ENCODE assay signal across 12 mouse cellular contexts in genomic region chr19:53307219-53307618, GRCm38 (mm10). TPM values are rescaled to one million over a fixed set of nuclear protein-coding genes. Genes with fewer than 3 reads are reported as not detected.
DNase-seq lines count a peak whose midpoint lies in the region; ATAC-seq and TF ChIP-seq lines count a peak whose summit lies in the region.
"Had no signal": no experiment of that assay in that cellular context is flagged by ENCODE, and none has a peak within 500 bp of the region (broad histone marks: within the 10 kb centered on the region; RNA-seq: fewer than 3 reads in every experiment).

No protein-coding gene starts in this region.

- H3K27ac ChIP-seq in limb, embryonic 14.5 days (replicated peaks; ENCODE audit: low read depth, low read length), result 0 out of 2 replicates have a peak overlapping the region, but pooled peaks have one; percentile 5
- H3K27ac ChIP-seq in limb, embryonic 10.5 days, result no peak overlapping the region
- no peak overlapping the region for H3K27ac ChIP-seq in forebrain, embryonic 14.5 days (ENCODE audit: low read depth, low read length)
- H3K27ac ChIP-seq in hindbrain, embryonic 16.5 days (ENCODE audit: low read depth, low read length), result no peak overlapping the region; the same call in 1 of the 2 replicates
- H3K27ac ChIP-seq in lung, postnatal 0 days (ENCODE audit: low read length), result no peak overlapping the region
- H3K27ac ChIP-seq: layer of hippocampus, adult 2 months; lung, embryonic 15.5 days had no signal

- no peaks in the 10 kb centered on the region for H3K27me3 ChIP-seq in limb, embryonic 14.5 days (ENCODE audit: control insufficient read depth, insufficient read depth, low read length)
- no peaks in the 10 kb centered on the region for H3K27me3 ChIP-seq in limb, embryonic 10.5 days (ENCODE audit: low read depth, poor library complexity, severe bottlenecking)
- H3K27me3 ChIP-seq in forebrain, embryonic 14.5 days (replicated peaks; ENCODE audit: control insufficient read depth, insufficient read depth, low read length), result no peaks in the 10 kb centered on the region
- no peaks in the 10 kb centered on the region for H3K27me3 ChIP-seq in hindbrain, embryonic 16.5 days (replicated peaks; ENCODE audit: control insufficient read depth, insufficient read depth, low read length)
- no peaks in the 10 kb centered on the region for H3K27me3 ChIP-seq in lung, postnatal 0 days (replicated peaks; ENCODE audit: insufficient read depth, low read length)
- H3K27me3 ChIP-seq: lung, embryonic 15.5 days had no signal

- H3K9ac ChIP-seq in limb, embryonic 14.5 days (ENCODE audit: low read depth, low read length, severe bottlenecking), result no peak overlapping the region
- no peak overlapping the region for H3K9ac ChIP-seq in forebrain, embryonic 14.5 days (ENCODE audit: low read length)
- no peak overlapping the region; the same call in 1 of the 2 replicates for H3K9ac ChIP-seq in hindbrain, embryonic 16.5 days (ENCODE audit: low read depth, low read length)
- H3K9ac ChIP-seq in lung, postnatal 0 days (replicated peaks; ENCODE audit: low read depth), result no peak overlapping the region
- H3K9ac ChIP-seq: lung, embryonic 15.5 days had no signal

- no peak for TF ChIP-seq EP300 in lung, postnatal 0 days (IDR thresholded peaks at IDR 0.05)

- H3K4me1 ChIP-seq in limb, embryonic 14.5 days (ENCODE audit: control insufficient read depth, insufficient read depth, low read length), result peaks cover 5% of the 10 kb centered on the region; the same call in 1 of the 2 replicates
- peaks cover 24% of the 10 kb centered on the region for H3K4me1 ChIP-seq in limb, embryonic 10.5 days
- H3K4me1 ChIP-seq in forebrain, embryonic 14.5 days (ENCODE audit: control insufficient read depth, insufficient read depth, low read length), result peaks cover 5% of the 10 kb centered on the region; the same call in 1 of the 2 replicates
- H3K4me1 ChIP-seq in hindbrain, embryonic 16.5 days (ENCODE audit: control insufficient read depth, insufficient read depth, low read depth, low read length), result no peaks in the 10 kb centered on the region
- no peaks in the 10 kb centered on the region for H3K4me1 ChIP-seq in lung, postnatal 0 days (ENCODE audit: insufficient read depth, low read depth, low read length)

- H3K9me3 ChIP-seq in limb, embryonic 14.5 days (ENCODE audit: control insufficient read depth, low read length), result no peaks in the 10 kb centered on the region
- H3K9me3 ChIP-seq in limb, embryonic 10.5 days (replicated peaks), result no peaks in the 10 kb centered on the region
- H3K9me3 ChIP-seq in forebrain, embryonic 14.5 days (replicated peaks; ENCODE audit: control insufficient read depth, low read length), result no peaks in the 10 kb centered on the region
- H3K9me3 ChIP-seq in hindbrain, embryonic 16.5 days (ENCODE audit: control insufficient read depth, low read length), result no peaks in the 10 kb centered on the region
- no peaks in the 10 kb centered on the region for H3K9me3 ChIP-seq in lung, postnatal 0 days (ENCODE audit: low read length)
- H3K9me3 ChIP-seq: lung, embryonic 15.5 days had no signal

- H3K4me2 ChIP-seq in limb, embryonic 14.5 days (replicated peaks; ENCODE audit: low read depth, low read length, severe bottlenecking), result peak overlapping the region; percentile 18; the same call in 1 of the 2 replicates
- peak overlapping the region; percentile 28; the same call in 1 of the 2 replicates for H3K4me2 ChIP-seq in forebrain, embryonic 14.5 days (ENCODE audit: low read length)
- H3K4me2 ChIP-seq in hindbrain, embryonic 16.5 days (ENCODE audit: low read length), result peak overlapping the region; percentile 36
- H3K4me2 ChIP-seq in lung, postnatal 0 days (replicated peaks; ENCODE audit: low read depth, low read length), result no peak overlapping the region
- H3K4me2 ChIP-seq: liver, embryonic 11.5 days; lung, embryonic 15.5 days had no signal

- H3K4me3 ChIP-seq in limb, embryonic 14.5 days (replicated peaks; ENCODE audit: low read length), result no peak overlapping the region
- H3K4me3 ChIP-seq in limb, embryonic 10.5 days, result no peak overlapping the region
- no peak overlapping the region for H3K4me3 ChIP-seq in forebrain, embryonic 14.5 days (ENCODE audit: low read depth, low read length)
- H3K4me3 ChIP-seq in hindbrain, embryonic 16.5 days (ENCODE audit: low read length), result no peak overlapping the region
- H3K4me3 ChIP-seq in lung, postnatal 0 days (ENCODE audit: low read depth, low read length), result no peak overlapping the region
- H3K4me3 ChIP-seq: layer of hippocampus, adult 2 months; lung, embryonic 15.5 days had no signal

- no peak for TF ChIP-seq CTCF in lung, postnatal 0 days (IDR thresholded peaks at IDR 0.05)

- WGBS in limb, embryonic 14.5 days, result 45% methylated on average over 6 of the region's 6 CpGs
- WGBS in limb, embryonic 10.5 days, result 70% methylated on average over 6 of the region's 6 CpGs
- 42% methylated on average over 6 of the region's 6 CpGs for WGBS in forebrain, embryonic 14.5 days
- 36% methylated on average over 6 of the region's 6 CpGs for WGBS in hindbrain, embryonic 16.5 days
- WGBS in lung, postnatal 0 days, result 40% methylated on average over 6 of the region's 6 CpGs

- DNase-seq in limb, embryonic 14.5 days (ENCODE audit: low spot score), result no peak
- no peak for DNase-seq in limb, embryonic 10.5 days (ENCODE audit: low spot score)
- no peak for DNase-seq in forebrain, embryonic 14.5 days (ENCODE audit: low spot score)
- no peak for DNase-seq in lung, postnatal 0 days (ENCODE audit: low spot score)
- no peak for DNase-seq in thymus, postnatal 10 days (ENCODE audit: low spot score in 2 of 2)
- no peak for DNase-seq in layer of hippocampus, postnatal 25 days (ENCODE audit: extremely low spot score in 1 of 2, low spot score in 1 of 2)
- DNase-seq: heart, postnatal 14 days had no signal

- no peaks in the 10 kb centered on the region for H3K36me3 ChIP-seq in limb, embryonic 14.5 days (ENCODE audit: control insufficient read depth, insufficient read depth, low read length)
- no peaks in the 10 kb centered on the region for H3K36me3 ChIP-seq in limb, embryonic 10.5 days
- no peaks in the 10 kb centered on the region for H3K36me3 ChIP-seq in forebrain, embryonic 14.5 days (ENCODE audit: control insufficient read depth, insufficient read depth, low read length)
- no peaks in the 10 kb centered on the region for H3K36me3 ChIP-seq in hindbrain, embryonic 16.5 days (ENCODE audit: control insufficient read depth, insufficient read depth, low read length)
- no peaks in the 10 kb centered on the region for H3K36me3 ChIP-seq in lung, postnatal 0 days (ENCODE audit: insufficient read depth, low read length)
- H3K36me3 ChIP-seq: lung, embryonic 15.5 days had no signal

- no peak for ATAC-seq in limb, embryonic 14.5 days (ENCODE audit: low FRiP score, low read depth)
- no peak for ATAC-seq in forebrain, embryonic 14.5 days
- ATAC-seq in hindbrain, embryonic 16.5 days, result no peak
- ATAC-seq in lung, postnatal 0 days, result no peak
- ATAC-seq: intestine, postnatal 0 days had no signal

- TF ChIP-seq POLR2A in limb, embryonic 14.5 days (IDR thresholded peaks at IDR 0.05; ENCODE audit: borderline replicate concordance, extremely low read depth, insufficient read depth, insufficient read length), result no peak

RNA-seq across cellular contexts. Expression of gene Mxi1, which starts 3.1 kb away (rescaled TPM):
- 25.8 and 28.5 TPM in 2 replicates for polyA plus RNA-seq in limb, embryonic 14.5 days (2012; rRNA removed)
- polyA plus RNA-seq in limb, embryonic 14.5 days (2014; fragmentation: Nextera tagmentation; extraction: Ambion mirVana), result 40.1 and 42.2 TPM in 2 replicates
- 28.6 and 32.4 TPM in 2 replicates for polyA plus RNA-seq in limb, embryonic 10.5 days (2016; fragmentation: Nextera tagmentation; extraction: Ambion mirVana)
- 27.6 and 41.0 TPM in 2 replicates for polyA plus RNA-seq in forebrain, embryonic 14.5 days (2014; fragmentation: Nextera tagmentation; extraction: Ambion mirVana)
- polyA plus RNA-seq in hindbrain, embryonic 16.5 days (2015; fragmentation: Nextera tagmentation; extraction: Ambion mirVana), result 18.9 and 27.8 TPM in 2 replicates
- 40.4 and 43.0 TPM in 2 replicates for polyA plus RNA-seq in lung, postnatal 0 days (2015; fragmentation: Nextera tagmentation; extraction: Ambion mirVana)
- total RNA-seq in layer of hippocampus, postnatal 25 days (2021), result 10 to 100 TPM; 57.7 to 68.2 TPM
